Mouse (Mus musculus) E14TG2a.4 (cell line): Measurements from ENCODE around the gene Hspa12a.

Experiments used
- H3K27me3 ChIP-seq: 2 replicates; pipeline ENCODE4 v1.6.1; 2014; ENCODE audit warnings: low read length, control low read depth; ENCODE audit not compliant: insufficient read depth
- H3K36me3 ChIP-seq: 2 replicates; pipeline ENCODE4 v1.6.1; 2014; ENCODE audit warnings: low read length, control low read depth; ENCODE audit not compliant: insufficient read depth
- H3K4me1 ChIP-seq: replicated peaks from 2 replicates; pipeline ENCODE4 v1.6.1; 2014; ENCODE audit warnings: low read depth, low read length, control low read depth
- H3K4me3 ChIP-seq: replicated peaks from 2 replicates; pipeline ENCODE4 v1.5.1; 2014; ENCODE audit warnings: mild to moderate bottlenecking, low read length
- H3K9me3 ChIP-seq: 2 replicates; pipeline ENCODE4 v1.6.1; 2014; ENCODE audit warnings: low read length, control low read depth
- CTCF ChIP-seq: conservative IDR thresholded peaks from 2 replicates; pipeline ENCODE4 v1.5.1; 2014; ENCODE audit warnings: low read length
- NANOG ChIP-seq: IDR thresholded peaks from 2 replicates; pipeline ENCODE4 v1.6.1; 2014; ENCODE audit warnings: borderline replicate concordance, low read length, mixed read lengths
- POU5F1 ChIP-seq: IDR thresholded peaks from 2 replicates; pipeline ENCODE4 v1.6.1; 2014; ENCODE audit warnings: low read length, borderline replicate concordance

The Hspa12a gene

DNA sequence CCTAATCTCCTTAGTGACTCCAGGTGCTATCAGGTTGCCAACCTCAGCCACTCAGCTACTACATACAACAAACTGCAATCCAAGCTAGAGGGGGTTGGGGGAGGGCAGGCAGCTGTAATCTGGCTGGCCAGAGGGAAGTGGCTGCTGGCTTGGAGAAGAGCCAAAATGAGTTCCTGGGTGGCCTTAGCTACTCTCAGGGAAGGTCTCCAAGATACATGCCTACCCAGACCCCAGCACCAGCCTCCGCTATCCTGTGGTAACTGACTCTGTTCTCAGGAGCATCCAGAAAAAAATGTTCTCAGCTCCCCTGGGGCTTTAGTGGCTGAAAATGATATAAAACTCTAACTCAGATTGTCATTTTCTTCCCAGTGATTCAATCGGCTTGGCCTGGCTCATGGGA lies 64.9 kb downstream of the Hspa12a start:
- H3K9me3 ChIP-seq = peaks cover 6% of the 10 kb centered on the region; the same call in 1 of the 2 replicates
- TF ChIP-seq NANOG (no peak), CTCF (no peak), POU5F1 (no peak)
- H3K4me1 ChIP-seq = no peaks in the 10 kb centered on the region
- H3K4me3 ChIP-seq = no peak overlapping the region
- peaks cover 3% of the 10 kb centered on the region; the same call in 1 of the 2 replicates for H3K27me3 ChIP-seq
- H3K36me3 ChIP-seq = no peaks in the 10 kb centered on the region

DNA sequence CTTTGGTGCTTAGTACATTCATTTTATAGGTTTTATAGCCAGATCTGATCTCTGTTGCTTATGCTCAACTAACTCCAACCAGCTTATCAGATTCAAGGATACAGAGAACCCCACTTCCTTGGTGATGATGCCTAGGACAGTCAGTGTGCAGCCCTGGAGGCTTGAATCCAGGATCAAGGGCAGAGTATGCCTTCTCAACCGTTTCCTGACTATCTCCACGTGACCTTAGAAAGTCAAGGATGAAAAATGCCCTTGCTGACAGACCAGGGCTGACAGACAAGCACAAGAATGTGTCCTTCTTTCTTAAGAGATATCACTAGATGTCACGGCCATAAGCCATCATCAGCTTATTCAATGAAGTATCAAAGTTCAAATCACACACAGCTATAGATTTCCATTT lies 69.9 kb downstream of the Hspa12a start:
- no peak for TF ChIP-seq POU5F1
- TF ChIP-seq CTCF = no peak
- TF ChIP-seq NANOG = no peak
- 0 out of 2 replicates have a peak, but pooled peaks cover 3% of the 10 kb centered on the region for H3K27me3 ChIP-seq
- no peaks in the 10 kb centered on the region for H3K36me3 ChIP-seq
- H3K9me3 ChIP-seq = no peaks in the 10 kb centered on the region
- H3K4me1 ChIP-seq = peaks cover 12% of the 10 kb centered on the region
- no peak overlapping the region for H3K4me3 ChIP-seq

DNA sequence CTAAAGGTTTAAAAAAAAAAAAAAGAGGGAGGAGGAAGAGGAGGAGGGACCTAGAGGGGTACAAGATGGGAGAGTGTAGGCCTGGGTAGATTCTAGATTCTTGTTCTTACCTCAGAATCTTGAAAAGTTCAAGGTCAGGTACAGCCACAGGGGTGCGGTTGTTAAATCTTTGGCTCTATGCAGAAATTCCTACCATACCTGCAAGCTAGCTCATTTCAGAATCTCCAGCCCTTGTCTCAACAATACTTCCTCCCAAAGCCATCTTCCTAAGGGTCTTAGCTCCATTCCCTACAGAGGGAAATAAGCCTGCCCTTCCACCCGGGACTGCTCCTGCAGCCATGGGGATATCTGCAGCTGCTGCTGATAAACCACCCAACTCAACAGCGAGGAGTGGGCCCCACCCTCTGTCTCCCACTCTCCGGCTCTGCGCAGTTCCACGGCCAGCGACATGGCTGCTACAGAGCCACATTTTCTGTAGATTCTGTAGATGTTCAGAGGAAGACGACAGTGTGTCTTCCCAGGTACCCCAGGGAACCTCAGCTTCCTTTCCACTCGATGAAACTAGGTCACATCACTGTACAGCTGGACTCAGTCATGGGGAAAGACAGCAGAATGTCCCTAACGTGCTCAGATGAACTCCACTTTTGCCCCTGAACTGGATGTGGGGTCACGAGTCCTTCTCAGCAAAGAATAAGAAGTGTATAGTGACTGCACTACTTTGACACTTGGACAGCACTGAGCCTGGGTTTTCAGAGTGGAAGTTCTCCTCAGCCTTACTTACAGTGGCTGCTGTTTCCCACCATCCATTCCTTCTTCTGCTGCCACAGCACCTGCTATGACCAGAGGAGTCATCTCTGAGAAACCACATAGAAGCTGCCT lies 70.8 kb downstream of the Hspa12a start:
- Histone ChIP-seq H3K36me3 (no peaks in the 10 kb centered on the region), H3K4me3 (no peak overlapping the region), H3K4me1 (peaks cover 12% of the 10 kb centered on the region), H3K9me3 (no peaks in the 10 kb centered on the region), H3K27me3 (0 out of 2 replicates have a peak, but pooled peaks cover 3% of the 10 kb centered on the region)
- TF ChIP-seq NANOG = no peak
- no peak for TF ChIP-seq POU5F1
- no peak for TF ChIP-seq CTCF

DNA sequence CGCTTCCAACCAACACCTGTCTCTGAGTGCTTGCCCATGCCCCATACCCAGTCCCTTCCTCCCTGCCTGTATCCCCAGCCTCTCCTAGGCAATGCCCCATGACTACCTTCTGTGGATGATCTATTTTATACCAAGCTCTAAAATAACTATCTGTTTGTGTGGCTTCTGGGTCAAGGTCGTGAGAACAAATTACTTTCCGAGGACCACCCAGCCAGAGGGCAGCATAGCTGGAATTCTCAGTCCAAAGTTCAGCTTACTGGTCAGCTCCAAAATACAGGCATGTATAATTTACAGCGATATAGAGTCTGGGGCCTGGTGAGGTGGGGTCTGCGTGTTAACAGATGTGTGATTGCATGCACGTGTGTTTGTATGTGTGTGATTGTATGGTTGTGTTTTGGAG lies 71.6 kb downstream of the Hspa12a start:
- H3K36me3 ChIP-seq = no peaks in the 10 kb centered on the region
- H3K9me3 ChIP-seq = no peaks in the 10 kb centered on the region
- peaks cover 12% of the 10 kb centered on the region for H3K4me1 ChIP-seq
- H3K27me3 ChIP-seq = peaks cover 5% of the 10 kb centered on the region; the same call in 1 of the 2 replicates
- no peak overlapping the region for H3K4me3 ChIP-seq
- TF ChIP-seq NANOG (no peak), CTCF (no peak), POU5F1 (no peak)

DNA sequence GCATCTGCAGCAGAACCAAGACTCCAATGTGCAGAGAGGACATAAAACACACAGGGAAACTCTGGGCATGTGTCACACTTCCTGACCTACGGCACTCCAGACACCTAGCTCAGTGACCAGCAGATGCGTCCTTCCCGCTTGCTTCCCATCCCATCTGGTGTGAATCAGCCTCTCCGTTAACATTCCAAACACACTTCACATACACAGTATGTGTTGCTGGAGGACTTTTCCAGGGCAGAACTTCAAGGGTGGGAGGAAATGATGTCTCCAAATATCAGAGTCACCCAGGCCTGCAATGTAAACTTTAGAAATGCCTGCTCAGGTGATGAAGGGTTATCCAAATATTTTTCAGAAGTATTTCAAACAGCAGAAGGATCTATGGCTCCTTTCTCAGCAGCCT lies 76.8 kb downstream of the Hspa12a start:
- H3K9me3 ChIP-seq = no peaks in the 10 kb centered on the region; the same call in 1 of the 2 replicates
- no peak for TF ChIP-seq POU5F1
- TF ChIP-seq CTCF = no peak
- no peak for TF ChIP-seq NANOG
- H3K27me3 ChIP-seq = peaks cover 33% of the 10 kb centered on the region
- H3K4me1 ChIP-seq = peaks cover 9% of the 10 kb centered on the region; the same call in 1 of the 2 replicates
- no peak overlapping the region for H3K4me3 ChIP-seq
- no peaks in the 10 kb centered on the region for H3K36me3 ChIP-seq

DNA sequence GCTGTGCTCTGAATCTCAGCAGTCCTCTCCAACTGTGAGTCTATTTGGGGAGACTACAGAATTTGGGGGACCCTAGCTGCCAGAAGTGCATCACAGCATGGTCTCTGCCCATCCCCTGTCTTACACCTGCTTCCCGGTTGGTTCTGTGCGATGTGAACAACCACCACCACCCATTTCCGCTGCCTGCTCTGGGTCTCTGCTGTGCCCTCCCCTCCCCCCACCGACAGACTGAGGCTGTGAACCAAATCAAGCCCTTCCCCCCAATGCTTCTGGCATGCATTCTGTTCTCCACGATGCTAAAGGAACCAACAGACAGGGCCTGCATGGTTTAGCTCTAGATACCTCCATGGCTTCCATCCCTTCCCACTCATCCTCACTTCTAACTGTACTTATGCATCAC lies 78.2 kb downstream of the Hspa12a start:
- Histone ChIP-seq H3K36me3 (no peaks in the 10 kb centered on the region), H3K4me3 (no peak overlapping the region), H3K27me3 (peaks cover 42% of the 10 kb centered on the region), H3K4me1 (peaks cover 16% of the 10 kb centered on the region), H3K9me3 (no peaks in the 10 kb centered on the region; the same call in 1 of the 2 replicates)
- TF ChIP-seq POU5F1 (no peak), NANOG (no peak), CTCF (no peak)

DNA sequence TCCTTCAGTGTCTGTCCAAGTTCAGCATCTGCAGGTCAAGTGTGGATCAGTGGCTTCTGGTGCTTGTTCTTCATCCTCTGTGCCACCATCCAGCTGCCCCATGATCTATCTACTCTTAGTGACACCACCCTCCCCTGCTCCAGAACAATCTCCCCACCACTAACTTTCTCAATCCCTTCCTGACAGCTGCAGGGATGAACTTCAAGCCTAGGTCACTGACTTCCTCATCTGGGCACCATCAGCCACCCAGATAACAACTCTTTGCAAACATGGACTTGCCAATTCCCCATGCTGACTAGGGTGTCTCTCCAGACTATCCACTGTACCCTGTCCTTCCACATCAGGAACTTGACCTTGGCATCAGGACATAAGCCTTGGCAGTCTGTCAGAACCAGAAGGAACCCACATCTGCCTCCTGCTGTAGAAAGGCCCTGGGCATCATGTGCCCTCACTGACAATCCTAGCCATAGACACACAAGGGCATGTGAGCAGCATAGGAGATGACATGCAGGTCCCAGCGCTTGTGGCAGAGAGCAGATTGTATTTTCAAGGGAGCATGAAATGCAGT lies 79.4 kb downstream of the Hspa12a start:
- Histone ChIP-seq H3K4me3 (no peak overlapping the region), H3K4me1 (peaks cover 28% of the 10 kb centered on the region), H3K27me3 (peaks cover 52% of the 10 kb centered on the region), H3K36me3 (no peaks in the 10 kb centered on the region), H3K9me3 (no peaks in the 10 kb centered on the region; the same call in 1 of the 2 replicates)
- TF ChIP-seq NANOG (no peak), POU5F1 (no peak)

DNA sequence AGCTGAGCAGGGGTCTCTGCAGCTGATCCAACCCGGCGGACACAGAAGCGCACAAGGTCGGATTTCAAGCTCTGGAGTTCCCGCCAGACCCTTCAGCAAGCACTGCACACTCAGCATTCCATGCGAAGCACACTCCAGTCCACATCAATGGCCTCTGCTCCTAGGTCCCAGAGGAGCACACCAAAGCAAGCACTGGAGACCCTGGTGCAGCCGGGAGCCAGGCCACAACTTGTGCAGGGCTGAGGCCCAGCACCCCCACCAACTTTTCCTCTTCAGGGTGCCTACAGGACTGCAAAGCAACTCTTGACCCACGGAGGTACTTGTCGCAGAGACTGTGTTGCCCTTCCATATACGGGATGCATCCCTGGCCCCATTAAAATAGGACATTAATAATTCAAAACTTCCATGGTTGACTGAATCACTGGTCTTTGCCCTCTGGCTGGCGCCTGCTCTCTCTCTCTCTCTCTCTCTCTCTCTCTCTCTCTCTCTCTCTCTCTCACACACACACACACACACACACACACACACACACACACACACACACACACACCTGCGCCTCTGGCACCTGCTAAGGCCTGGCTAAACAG lies 82.2 kb downstream of the Hspa12a start:
- Histone ChIP-seq H3K9me3 (no peaks in the 10 kb centered on the region; the same call in 1 of the 2 replicates), H3K4me1 (peaks cover 30% of the 10 kb centered on the region), H3K27me3 (peaks cover 48% of the 10 kb centered on the region), H3K4me3 (peak overlapping the region; percentile 81), H3K36me3 (no peaks in the 10 kb centered on the region)
- TF ChIP-seq NANOG = no peak
- TF ChIP-seq CTCF = no peak
- TF ChIP-seq POU5F1 = no peak
